ENCODE assay signal across 8 mouse cellular contexts in genomic region chr5:135887675-135888102, GRCm38 (mm10). TPM values are rescaled to one million over a fixed set of nuclear protein-coding genes. Genes with fewer than 3 reads are reported as not detected.
DNase-seq lines count a peak whose midpoint lies in the region; ATAC-seq and TF ChIP-seq lines count a peak whose summit lies in the region.

Gene Hspb1 (plus strand): TSS chr5:135887919.

- H3K4me2 ChIP-seq in embryonic facial prominence, embryonic 14.5 days (ENCODE audit: low read depth, low read length), result peak within 1 kb of the TSS; percentile 64
- H3K4me2 ChIP-seq in heart, embryonic 12.5 days, result peak within 1 kb of the TSS; percentile 73
- H3K4me2 ChIP-seq in kidney, embryonic 16.5 days (replicated peaks; ENCODE audit: low read depth, low read length), result peak within 1 kb of the TSS; percentile 65
- H3K4me2 ChIP-seq in lung, postnatal 0 days (replicated peaks; ENCODE audit: low read depth, low read length), result peak within 1 kb of the TSS; percentile 57

- 2% methylated on average over 21 of the region's 24 CpGs for WGBS in embryonic facial prominence, embryonic 14.5 days
- WGBS in heart, embryonic 12.5 days, result 1% methylated on average over 24 of the region's 24 CpGs
- under 1% methylated on average over 24 of the region's 24 CpGs for WGBS in kidney, embryonic 16.5 days
- 1% methylated on average over 20 of the region's 24 CpGs for WGBS in lung, postnatal 0 days

- no peaks in the 10 kb centered on the region for H3K36me3 ChIP-seq in megakaryocyte, embryonic 14.5 days (replicated peaks; ENCODE audit: low read length)
- H3K36me3 ChIP-seq in embryonic facial prominence, embryonic 14.5 days (ENCODE audit: control insufficient read depth, insufficient read depth, low read length), result no peaks in the 10 kb centered on the region
- no peaks in the 10 kb centered on the region for H3K36me3 ChIP-seq in heart, embryonic 12.5 days
- H3K36me3 ChIP-seq in kidney, embryonic 16.5 days (ENCODE audit: insufficient read depth, low read length), result no peaks in the 10 kb centered on the region
- no peaks in the 10 kb centered on the region for H3K36me3 ChIP-seq in lung, postnatal 0 days (ENCODE audit: insufficient read depth, low read length)
- H3K36me3 ChIP-seq in splenic B cell, adult 2 months (ENCODE audit: control insufficient read depth, insufficient read depth, low read length, poor library complexity, severe bottlenecking), result no peaks in the 10 kb centered on the region

- peak; percentile 36; the same call in 1 of the 2 replicates for TF ChIP-seq CTCF in lung, postnatal 0 days (IDR thresholded peaks at IDR 0.05)

- H3K9ac ChIP-seq in embryonic facial prominence, embryonic 14.5 days (ENCODE audit: low read depth, low read length), result peak within 1 kb of the TSS; percentile 52
- peak within 1 kb of the TSS; percentile 87 for H3K9ac ChIP-seq in heart, embryonic 12.5 days
- H3K9ac ChIP-seq in kidney, embryonic 16.5 days (replicated peaks; ENCODE audit: low read length), result peak within 1 kb of the TSS; percentile 55
- H3K9ac ChIP-seq in lung, postnatal 0 days (replicated peaks; ENCODE audit: low read depth), result peak within 1 kb of the TSS; percentile 54

- peak; percentile 83 for TF ChIP-seq EP300 in lung, postnatal 0 days (IDR thresholded peaks at IDR 0.05)

- H3K4me1 ChIP-seq in megakaryocyte, embryonic 14.5 days, result peaks cover 12% of the 10 kb centered on the region
- H3K4me1 ChIP-seq in embryonic facial prominence, embryonic 14.5 days (ENCODE audit: control insufficient read depth, insufficient read depth, low read length), result peaks cover 2% of the 10 kb centered on the region; the same call in 1 of the 2 replicates
- peaks cover 5% of the 10 kb centered on the region for H3K4me1 ChIP-seq in heart, embryonic 12.5 days (replicated peaks)
- H3K4me1 ChIP-seq in kidney, embryonic 16.5 days (ENCODE audit: insufficient read depth, low read length), result peaks cover 19% of the 10 kb centered on the region
- H3K4me1 ChIP-seq in lung, postnatal 0 days (ENCODE audit: insufficient read depth, low read depth, low read length), result no peaks in the 10 kb centered on the region

- H3K27me3 ChIP-seq in megakaryocyte, embryonic 14.5 days (replicated peaks), result peaks cover 69% of the 10 kb centered on the region
- H3K27me3 ChIP-seq in embryonic facial prominence, embryonic 14.5 days (replicated peaks; ENCODE audit: control insufficient read depth, insufficient read depth, low read length), result peaks cover 13% of the 10 kb centered on the region
- H3K27me3 ChIP-seq in heart, embryonic 12.5 days (replicated peaks), result peaks cover 4% of the 10 kb centered on the region; the same call in 1 of the 2 replicates
- H3K27me3 ChIP-seq in kidney, embryonic 16.5 days (ENCODE audit: insufficient read depth, low read length), result peaks cover 16% of the 10 kb centered on the region
- H3K27me3 ChIP-seq in lung, postnatal 0 days (replicated peaks; ENCODE audit: insufficient read depth, low read length), result no peaks in the 10 kb centered on the region
- no peaks in the 10 kb centered on the region; the same call in 1 of the 2 replicates for H3K27me3 ChIP-seq in splenic B cell, adult 2 months (ENCODE audit: control insufficient read depth, insufficient read depth, low read length, poor library complexity, severe bottlenecking)

- ATAC-seq in megakaryocyte, adult 5-6 weeks (ENCODE audit: poor library complexity, severe bottlenecking), result no peak
- ATAC-seq in embryonic facial prominence, embryonic 14.5 days (ENCODE audit: low read depth), result peak; percentile 75
- peak; percentile 88 for ATAC-seq in heart, embryonic 12.5 days (ENCODE audit: insufficient number of reproducible peaks, low FRiP score)
- peak; percentile 62 for ATAC-seq in kidney, embryonic 16.5 days (ENCODE audit: low FRiP score, low TSS enrichment)
- peak; percentile 95 for ATAC-seq in lung, postnatal 0 days

- peak; percentile 91 for DNase-seq in embryonic facial prominence, embryonic 14.5 days (ENCODE audit: low spot score)
- peak; percentile 97 for DNase-seq in lung, postnatal 0 days (ENCODE audit: low spot score)
- peak; percentile 67 for DNase-seq in splenic B cell, adult 2 months (ENCODE audit: low read depth, low spot score)
- DNase-seq in frontal cortex, postnatal 10 days (ENCODE audit: low spot score in 2 of 2), result no peak

- H3K27ac ChIP-seq in embryonic facial prominence, embryonic 14.5 days (replicated peaks; ENCODE audit: low read depth, low read length), result no peak within 1 kb of the TSS
- H3K27ac ChIP-seq in heart, embryonic 12.5 days (ENCODE audit: poor library complexity, severe bottlenecking), result peak within 1 kb of the TSS; percentile 88
- H3K27ac ChIP-seq in kidney, embryonic 16.5 days (ENCODE audit: low read length), result 0 out of 2 replicates have a peak within 1 kb of the TSS, but pooled peaks have one; percentile 24
- peak within 1 kb of the TSS; percentile 77 for H3K27ac ChIP-seq in lung, postnatal 0 days (ENCODE audit: low read length)

- H3K9me3 ChIP-seq in megakaryocyte, embryonic 14.5 days, result peaks cover 4% of the 10 kb centered on the region; the same call in 1 of the 2 replicates
- H3K9me3 ChIP-seq in embryonic facial prominence, embryonic 14.5 days (ENCODE audit: control insufficient read depth, low read length), result no peaks in the 10 kb centered on the region
- no peaks in the 10 kb centered on the region for H3K9me3 ChIP-seq in heart, embryonic 12.5 days (replicated peaks)
- no peaks in the 10 kb centered on the region for H3K9me3 ChIP-seq in kidney, embryonic 16.5 days (ENCODE audit: low read length)
- H3K9me3 ChIP-seq in lung, postnatal 0 days (ENCODE audit: low read length), result no peaks in the 10 kb centered on the region

- H3K4me3 ChIP-seq in megakaryocyte, embryonic 14.5 days (replicated peaks), result peak within 1 kb of the TSS; percentile 74
- H3K4me3 ChIP-seq in embryonic facial prominence, embryonic 14.5 days (ENCODE audit: low read depth, low read length), result peak within 1 kb of the TSS; percentile 39
- H3K4me3 ChIP-seq in heart, embryonic 12.5 days, result peak within 1 kb of the TSS; percentile 67
- peak within 1 kb of the TSS; percentile 45 for H3K4me3 ChIP-seq in kidney, embryonic 16.5 days (ENCODE audit: low read length)
- H3K4me3 ChIP-seq in lung, postnatal 0 days (ENCODE audit: low read depth, low read length), result peak within 1 kb of the TSS; percentile 43

RNA-seq across cellular contexts. Expression of gene Hspb1, which starts in this region (rescaled TPM):
- 0.79 TPM in 1 of 2 replicates, not detected in the other for polyA plus RNA-seq in megakaryocyte, embryonic 14.5 days (2012; ENCODE audit: insufficient read depth, low replicate concordance)
- total RNA-seq in megakaryocyte, adult 5-6 weeks (2015), result not detected in 2 replicates
- not detected in 2 replicates for total RNA-seq in megakaryocyte, adult 5-6 weeks (2017)
- polyA plus RNA-seq in embryonic facial prominence, embryonic 14.5 days (2014; fragmentation: Nextera tagmentation; extraction: Ambion mirVana), result 365 and 522 TPM in 2 replicates
- polyA plus RNA-seq in heart, embryonic 12.5 days (2016; fragmentation: Nextera tagmentation; extraction: Ambion mirVana), result 916 and 1,021 TPM in 2 replicates
- 69.9 and 70.5 TPM in 2 replicates for polyA plus RNA-seq in kidney, embryonic 16.5 days (2015; fragmentation: Nextera tagmentation; extraction: Ambion mirVana)
- polyA plus RNA-seq in lung, postnatal 0 days (2015; fragmentation: Nextera tagmentation; extraction: Ambion mirVana), result 198 and 248 TPM in 2 replicates

Comparison
In these comparisons a context has a peak if more than half of its experiments do, and no peak if none do; other contexts are left out.
1. RNA of gene Hspb1 (polyA plus RNA-seq): 916 to 1,021 TPM in heart, embryonic 12.5 days, 365 to 522 TPM in embryonic facial prominence, embryonic 14.5 days, 198 to 248 TPM in lung, postnatal 0 days and 69.9 to 70.5 TPM in kidney, embryonic 16.5 days; 0.79 TPM in megakaryocyte, embryonic 14.5 days; every median in the first group is over 10 times any median in the second.
2. DNase-seq: peak in embryonic facial prominence, embryonic 14.5 days (single experiment), lung, postnatal 0 days (single experiment) and splenic B cell, adult 2 months (single experiment); none in frontal cortex, postnatal 10 days (0 of 2).
3. Peak in every context shown above with its lines, with median percentiles within 50 percentile points of each other: H3K4me3 ChIP-seq, H3K4me2 ChIP-seq and H3K9ac ChIP-seq.